Mouse (Mus musculus): ENCODE results near the gene Ddit4. TPM values are rescaled to one million over a fixed set of nuclear protein-coding genes. Genes with fewer than 3 reads are reported as not detected.

Ddit4 gene
- total RNA-seq, 4 experiments from 2014 or later: 51.3 to 71.6 (median 61.4) TPM

DNA sequence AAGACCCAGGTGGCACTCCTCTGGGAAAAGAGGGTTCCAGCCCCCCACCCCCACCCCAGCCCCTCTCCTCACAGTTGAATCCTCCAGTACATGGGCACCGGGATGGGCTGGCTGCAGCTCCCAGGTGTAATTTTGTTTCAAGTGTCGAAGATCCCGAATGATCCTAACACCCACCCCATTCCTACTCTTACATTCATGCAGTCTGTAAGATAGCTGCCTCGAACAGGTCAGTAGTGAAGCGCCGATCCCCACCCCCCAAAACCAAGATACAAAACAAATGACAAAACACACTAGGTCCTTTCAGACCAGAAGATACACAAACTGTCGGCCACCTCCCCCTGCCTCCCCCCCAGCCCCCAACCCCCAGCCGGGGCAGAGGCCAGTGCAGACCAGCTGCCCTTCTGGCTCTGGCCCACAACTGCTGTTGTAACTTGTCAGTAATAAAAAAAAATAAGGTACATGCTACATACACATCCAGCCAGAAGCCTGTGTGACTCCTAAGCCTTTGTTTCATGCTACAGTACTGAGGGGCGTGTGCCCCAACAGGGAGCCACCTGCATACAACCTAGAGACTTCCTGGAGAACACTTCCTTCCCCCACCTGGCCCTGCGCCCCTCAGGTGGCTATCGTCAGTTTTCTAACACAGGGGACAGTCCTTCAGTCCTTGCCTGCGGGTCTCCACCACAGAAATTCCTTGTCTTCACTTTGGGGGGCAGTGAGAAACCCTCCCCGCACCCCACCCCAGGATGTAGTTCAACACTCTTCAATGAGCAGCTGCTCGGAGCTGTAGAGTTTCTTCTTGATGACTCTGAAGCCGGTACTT lies 1.6 kb downstream of the Ddit4 start:
- DNase-seq (ENCODE audit: low spot score in 2 of 2): no peak

DNA sequence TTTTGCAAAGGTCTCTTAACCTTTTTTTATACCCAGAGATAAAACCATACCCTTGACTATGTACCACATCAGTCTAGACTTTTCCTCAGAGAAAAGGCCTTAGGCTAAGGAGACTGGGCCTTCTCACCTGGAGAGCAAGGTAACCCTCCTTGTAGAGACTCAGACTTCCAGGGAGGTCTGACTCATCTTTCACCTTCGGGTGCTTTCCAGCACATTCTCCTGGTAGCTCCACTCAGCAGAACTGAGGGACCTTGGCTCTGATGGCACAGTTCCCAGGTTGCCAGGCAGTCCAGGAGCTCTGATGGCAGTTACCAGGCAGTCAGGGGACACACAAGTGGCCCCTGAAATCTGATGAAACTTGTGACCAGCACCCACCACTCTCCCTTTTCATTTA lies 2.4 kb downstream of the Ddit4 start:
- no peak for DNase-seq (ENCODE audit: low spot score in 2 of 2)

DNA sequence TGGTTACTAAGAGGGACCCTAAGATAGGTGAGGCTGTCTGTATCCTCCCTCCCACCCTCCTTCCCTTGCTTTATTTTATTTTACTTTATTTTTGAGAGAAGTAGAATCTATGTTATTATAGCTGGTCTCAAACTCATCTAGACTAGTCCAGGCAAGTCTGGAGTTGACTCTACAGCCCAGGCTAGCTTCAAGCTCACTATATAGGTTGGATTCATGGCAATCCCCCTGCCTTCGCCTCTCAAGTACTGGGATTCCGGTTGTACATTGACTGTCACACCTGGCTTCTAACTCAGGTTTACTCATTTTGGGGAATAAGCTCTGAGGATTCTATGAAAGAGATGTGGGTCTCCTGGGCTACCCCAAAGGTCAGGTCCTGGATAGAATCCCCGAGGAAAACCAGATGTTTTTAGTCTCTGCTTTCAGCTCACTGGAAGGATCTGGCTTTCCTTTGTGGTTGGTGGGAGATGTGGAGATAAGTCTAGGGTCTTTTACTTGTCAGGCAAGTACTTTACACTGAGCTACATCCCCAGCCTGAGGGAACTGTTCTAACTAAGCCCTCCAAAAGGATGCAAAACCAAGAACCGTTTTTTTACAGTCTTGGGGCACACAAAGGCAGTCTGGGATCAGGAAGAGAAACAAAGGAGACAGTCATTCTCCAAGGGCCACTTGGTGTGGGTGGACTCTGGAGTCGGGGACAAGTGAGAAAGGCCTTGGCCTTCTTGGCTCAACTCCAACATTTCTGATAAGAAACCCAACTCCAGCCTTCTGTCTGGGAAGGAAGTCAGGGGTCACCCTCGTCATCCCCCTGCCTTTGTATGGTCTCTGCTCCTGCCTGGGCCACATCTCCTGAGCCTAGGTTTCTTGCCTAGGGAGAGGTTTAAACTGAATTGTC lies 3.0 kb downstream of the Ddit4 start:
- no peak for DNase-seq (ENCODE audit: low spot score in 2 of 2)

DNA sequence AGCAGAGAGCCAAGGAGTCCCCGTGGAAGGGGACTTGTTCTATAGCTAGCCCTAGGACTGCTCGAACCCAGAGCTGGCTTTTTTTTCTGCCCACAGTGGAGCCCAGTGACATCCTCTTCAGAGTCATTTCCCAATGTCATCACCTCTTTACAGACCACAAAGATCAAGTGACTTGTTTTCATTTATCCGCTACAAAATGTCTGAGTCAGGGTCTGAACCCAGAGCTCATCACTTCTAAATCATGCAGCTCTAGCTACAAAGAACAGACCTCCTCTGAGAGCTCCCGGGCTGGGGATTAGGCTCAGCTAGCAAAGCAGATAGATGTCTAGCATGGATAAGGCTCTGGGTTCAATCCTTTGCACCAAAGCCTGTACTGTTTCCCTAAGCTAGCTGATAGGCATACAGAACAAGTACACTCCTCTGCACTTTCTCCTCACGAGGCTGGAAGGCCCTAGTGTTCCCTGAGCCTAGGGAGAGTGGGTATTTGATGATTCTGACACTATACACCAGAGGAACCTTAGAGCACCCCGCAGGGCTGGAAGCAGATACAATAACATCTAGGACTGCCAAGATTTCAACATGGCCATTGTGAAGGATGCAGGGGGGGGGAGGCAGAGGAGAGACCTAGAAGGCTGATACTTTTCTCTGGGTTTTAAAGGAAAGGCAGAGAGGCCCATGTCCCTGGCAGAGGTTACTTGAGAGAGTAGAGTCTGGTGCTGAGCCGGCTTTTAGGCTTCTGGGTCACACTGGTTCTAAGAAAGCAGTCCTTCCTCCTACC lies 4.1 kb downstream of the Ddit4 start:
- DNase-seq (ENCODE audit: low spot score in 2 of 2): no peak

DNA sequence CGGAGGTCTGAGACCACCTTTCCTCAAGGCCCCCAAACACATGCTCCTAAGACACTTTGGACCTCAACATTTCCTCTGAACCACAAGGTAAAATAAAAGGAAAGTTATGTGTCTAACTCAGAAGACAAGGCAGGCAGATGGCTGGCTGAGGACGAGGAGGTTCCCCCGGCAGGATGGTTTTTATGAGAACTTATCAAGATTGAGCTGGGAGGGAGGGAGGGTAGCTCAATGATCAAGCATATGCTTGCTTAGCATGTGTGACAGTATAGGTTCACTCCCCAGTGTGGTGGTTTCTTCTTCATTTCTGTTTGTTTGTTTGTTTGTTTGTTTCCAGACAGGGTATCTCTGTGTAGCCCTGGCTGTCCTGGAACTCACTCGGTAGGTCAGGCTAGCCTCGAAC lies 5.3 kb downstream of the Ddit4 start:
- no peak for DNase-seq (ENCODE audit: low spot score in 2 of 2)

DNA sequence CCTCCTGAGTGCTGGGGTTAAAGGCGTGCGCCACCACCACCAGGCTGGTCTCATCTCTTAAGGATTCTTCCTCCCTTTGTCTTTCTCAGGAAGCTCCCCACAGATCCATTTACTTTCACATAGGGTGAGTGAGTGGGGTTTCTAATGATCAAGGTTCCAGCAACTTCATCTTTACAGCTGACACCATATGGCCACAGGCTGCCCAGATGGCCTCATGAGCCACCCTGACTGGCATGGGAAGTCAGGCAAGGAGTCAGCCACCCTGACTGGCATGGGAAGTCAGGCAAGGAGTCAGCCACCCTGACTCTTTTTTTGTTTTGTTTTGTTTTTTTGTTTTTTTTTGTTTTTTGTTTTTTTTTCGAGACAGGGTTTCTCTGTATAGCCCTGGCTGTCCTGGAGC lies 6.2 kb downstream of the Ddit4 start:
- no peak for DNase-seq (ENCODE audit: low spot score in 2 of 2)

DNA sequence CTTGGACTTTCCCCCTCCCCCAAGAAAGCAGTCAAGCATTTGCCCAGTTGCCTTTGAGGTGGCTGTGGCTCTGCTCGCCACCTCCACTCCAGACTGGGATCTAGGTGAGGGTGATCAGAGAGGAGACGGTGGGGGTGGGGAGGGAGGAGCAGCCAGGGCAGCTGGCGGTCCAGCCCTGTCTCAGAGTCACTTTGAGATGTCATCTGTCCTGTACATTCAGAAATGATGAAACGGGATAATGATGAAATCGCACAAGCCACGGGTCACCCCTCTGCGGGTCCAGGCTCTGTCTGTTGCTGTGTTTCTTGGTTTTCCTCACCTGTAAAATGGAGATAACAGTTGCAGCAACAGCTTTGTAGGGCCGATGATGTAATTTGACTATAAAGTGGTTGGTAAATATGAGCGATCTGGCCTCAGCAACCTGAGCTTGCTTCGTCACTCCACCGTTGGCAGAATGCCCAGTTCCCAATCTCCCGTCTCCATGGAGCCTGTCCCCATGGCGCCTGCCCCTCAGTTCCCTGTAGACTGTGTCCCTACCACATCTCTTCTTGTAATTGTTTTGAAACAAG lies 8.1 kb downstream of the Ddit4 start:
- DNase-seq (ENCODE audit: low spot score in 2 of 2): peak; percentile 78 to 87

DNA sequence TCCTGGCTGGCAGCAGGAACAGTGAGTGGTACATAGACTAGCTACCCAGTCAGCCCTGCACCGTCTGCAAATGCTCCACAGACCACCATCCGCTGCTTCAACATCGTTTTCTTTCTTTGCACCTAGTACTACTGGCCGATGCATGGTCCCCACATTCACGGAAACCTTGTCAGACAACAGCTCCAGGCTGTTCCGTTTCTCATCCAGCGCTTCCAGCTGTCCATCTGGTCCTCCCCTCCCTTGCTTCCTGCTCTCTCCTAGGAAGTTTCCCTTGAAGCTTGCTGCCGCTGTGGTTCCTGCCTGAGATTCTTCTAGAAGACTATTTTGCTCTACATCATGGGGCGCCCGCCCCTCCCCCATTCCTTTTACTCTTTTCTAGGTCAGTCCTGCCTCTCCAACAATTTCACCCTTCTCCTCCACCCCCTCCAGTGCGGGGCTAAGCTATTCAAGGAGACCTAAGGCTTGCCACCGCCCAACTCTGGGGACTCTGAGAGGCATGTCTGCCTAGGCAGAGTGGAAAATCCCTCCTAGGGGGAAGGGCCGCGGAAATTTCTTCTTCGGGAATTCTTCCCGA lies 8.7 kb downstream of the Ddit4 start:
- peak; percentile 76 to 83 for DNase-seq (ENCODE audit: low spot score in 2 of 2)

DNA sequence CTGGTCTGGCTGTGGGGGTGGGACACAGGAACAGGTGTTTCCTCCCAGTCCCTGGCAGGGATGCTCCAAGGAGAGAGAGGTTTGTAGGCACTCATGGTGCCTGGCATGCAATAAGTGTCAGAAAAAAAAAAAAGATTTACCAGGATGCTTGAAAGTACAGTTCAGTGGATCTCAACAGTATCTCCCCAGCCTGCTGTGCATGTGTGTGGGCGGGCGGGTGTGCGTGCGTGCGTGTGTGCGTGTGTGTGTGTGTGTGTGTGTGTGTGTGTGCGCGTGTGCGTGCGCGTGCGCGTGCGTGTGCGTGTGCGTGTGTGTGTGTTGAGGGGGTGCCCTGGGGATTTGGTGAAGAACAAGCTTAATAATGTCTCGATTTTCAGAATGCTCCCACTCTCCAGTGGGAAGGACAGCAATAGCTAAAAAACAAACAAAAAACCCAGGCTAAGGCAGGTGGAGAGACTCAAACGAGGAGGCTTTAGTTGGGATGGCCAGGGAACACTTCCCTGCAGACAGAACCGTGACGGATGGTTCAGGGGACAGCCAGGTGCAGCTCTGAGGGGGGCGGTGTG lies 9.3 kb downstream of the Ddit4 start:
- no peak for DNase-seq (ENCODE audit: low spot score in 2 of 2)

DNA sequence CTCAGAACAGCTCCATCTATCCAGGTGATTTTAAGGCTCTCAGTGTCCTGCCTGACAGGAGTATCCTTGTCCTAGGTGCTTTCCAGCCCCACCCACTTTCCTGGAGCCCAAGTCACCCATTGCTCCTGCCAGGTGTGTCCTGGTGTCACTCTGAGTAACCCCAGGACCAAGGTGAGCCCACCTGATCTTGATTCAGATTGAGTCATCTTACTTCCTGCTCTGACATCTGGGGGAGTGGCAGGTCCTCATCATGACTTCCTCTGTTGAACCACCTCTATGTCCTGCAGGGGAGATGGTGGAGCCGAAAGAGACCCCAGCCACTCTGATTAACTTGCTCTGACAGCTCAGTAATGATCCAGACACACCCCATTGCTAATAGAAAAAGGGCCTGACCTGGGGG lies 12.6 kb downstream of the Ddit4 start:
- DNase-seq (ENCODE audit: low spot score in 2 of 2): no peak

DNA sequence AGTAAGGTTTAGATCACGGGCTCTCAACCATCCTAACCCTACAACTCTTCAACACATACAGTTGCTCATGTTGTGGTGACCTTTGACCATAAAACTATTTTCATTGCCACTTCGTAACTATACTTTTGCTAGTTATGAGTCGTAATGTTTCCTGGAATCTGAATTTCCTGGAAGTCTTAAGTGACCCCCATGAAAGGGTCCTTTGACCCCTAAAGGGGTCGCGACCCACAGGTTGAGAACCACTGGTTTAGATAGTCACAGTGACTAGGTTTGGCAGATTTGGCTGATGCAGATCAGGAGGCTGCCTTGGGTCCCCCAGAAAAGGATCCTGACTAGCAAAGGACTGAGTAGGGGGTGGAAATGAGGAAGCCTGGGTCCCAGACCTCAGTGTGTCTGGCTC lies 13.0 kb downstream of the Ddit4 start:
- no peak for DNase-seq (ENCODE audit: low spot score in 2 of 2)

DNA sequence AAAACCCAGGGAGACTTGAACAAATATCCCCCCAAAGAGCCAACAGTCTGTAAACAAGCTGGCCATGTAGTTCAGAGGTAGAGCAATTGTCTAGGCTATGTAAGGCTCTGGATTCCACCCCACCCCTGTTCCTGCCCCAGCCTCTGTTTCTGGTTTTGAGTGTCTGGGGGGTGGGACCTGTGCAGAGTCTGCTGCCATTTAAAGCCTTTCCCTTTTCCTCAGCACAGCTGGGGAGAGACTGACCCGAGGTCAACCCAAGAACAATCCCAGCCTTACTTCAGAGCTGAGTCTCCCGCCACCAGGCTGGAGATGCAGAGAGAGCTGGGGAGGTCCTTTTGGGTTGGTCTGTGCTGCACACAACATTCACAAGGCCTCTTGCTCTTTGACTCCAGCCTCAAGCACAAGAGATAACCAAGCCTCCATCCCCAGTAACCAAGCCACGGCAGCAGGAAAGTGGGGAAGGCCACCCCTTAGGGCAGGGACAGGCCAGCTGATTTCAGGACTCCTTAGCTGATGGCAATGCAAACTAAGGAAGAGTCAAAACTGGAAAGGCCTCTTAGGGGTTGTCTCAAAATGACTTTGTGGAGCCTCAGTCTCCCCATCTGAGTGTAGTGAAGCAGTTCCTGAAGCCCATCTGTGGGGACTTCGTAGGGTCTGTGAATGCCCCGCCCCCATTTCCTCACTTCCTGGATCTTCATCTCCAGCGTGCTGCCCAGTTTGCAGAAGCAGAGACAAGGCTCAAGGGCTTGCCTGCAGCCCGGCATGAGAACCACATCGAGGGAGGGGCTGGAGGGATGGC lies 15.4 kb downstream of the Ddit4 start:
- DNase-seq (ENCODE audit: low spot score in 2 of 2): no peak

DNA sequence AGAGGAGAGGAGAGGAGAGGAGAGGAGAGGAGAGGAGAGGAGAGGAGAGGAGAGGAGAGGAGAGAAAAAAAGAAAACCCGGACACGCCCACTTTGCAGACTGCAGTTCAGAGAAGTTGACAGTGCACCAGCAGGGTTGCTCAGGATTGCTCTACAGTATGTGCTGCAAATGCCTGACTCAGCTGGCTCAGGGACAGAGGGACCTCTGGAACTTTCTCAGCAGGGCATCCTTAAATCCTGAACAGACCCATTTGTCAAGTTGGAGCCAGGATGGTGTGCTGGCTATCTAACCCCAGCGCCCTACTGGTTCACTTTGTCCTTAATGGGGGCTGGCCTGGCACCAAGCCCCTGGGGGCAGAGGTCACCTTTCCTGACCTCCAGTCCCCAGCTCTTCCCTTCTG lies 17.6 kb downstream of the Ddit4 start:
- DNase-seq (ENCODE audit: low spot score in 2 of 2): no peak

DNA sequence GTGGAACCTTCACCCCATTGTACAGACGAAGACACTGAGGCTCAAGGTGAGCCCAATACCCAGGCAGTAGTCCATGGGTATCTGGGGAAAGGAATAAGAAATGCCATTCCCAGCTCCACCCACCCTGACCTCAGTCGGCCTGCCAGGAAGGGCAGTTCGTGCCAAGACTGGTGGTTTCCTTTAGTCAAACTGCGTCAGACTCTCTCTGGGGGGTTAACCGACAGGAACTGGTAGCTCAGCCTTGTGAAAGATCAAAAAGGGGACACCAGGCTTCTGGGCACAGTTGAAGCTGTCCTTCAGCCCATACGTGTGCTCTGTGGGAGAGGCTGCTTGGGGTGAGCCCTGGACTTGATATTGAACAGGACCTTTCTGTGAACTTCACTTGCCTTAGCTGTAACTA lies 19.1 kb downstream of the Ddit4 start:
- no peak for DNase-seq (ENCODE audit: low spot score in 2 of 2)

DNA sequence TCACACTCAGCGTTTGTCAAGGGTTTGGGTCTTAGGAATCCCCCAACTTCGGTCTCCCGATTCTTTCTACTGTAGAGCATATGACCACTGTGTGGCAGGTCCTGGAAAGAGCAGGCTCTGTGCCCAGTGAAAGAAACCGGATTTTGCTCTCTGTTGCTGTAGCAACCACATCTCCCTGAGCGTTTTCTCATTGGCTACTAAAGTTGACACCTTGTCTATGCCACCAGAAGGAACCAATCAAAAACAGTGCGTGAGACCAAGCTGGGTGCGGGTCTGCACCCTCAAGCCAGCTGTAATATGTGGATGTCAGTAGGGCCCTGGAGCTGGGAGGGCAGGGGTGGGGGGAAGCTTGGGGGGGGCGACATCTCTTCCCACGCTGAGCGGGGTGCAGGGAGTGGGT lies 20.6 kb downstream of the Ddit4 start:
- no peak for DNase-seq (ENCODE audit: low spot score in 2 of 2)

DNA sequence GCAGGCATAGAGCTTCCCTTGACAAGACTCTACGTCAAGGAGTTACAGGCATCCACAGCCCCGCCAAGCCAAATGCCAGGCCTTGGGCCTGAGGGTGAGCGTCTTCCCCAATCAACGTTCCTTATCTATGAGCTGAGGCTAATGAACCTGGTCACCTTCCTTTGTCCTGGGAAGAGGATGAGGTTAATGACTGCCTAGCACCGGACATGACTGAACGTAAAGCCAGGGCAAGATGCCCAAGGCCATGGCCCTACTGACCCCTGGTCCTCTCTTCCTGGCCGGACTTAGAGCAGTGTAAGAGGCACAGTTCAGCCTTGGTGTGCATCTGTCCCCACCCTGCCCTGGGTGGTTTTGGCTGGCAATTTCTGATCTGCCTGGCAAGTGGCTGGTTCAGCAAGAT lies 22.4 kb downstream of the Ddit4 start:
- no peak for DNase-seq (ENCODE audit: low spot score in 2 of 2)

DNA sequence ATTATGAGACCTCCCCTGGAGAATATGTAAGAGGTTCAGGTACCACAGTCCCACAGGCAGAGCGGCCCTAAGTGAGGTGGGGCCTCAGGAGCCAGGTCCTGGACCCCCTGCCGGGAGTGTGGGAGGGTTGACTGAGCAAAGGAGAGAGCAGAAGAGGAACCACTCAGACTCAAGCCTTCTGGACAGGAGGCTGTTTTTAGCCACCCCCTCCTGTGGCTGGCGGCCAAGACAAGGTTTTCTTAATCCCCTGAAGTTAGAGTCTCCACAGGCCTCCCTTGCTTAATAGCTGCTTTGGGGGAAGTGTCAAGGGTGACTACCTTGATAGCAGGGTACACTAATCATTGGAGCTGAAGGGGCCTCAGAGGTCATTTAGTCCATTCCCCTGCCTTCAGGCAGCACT lies 27.3 kb downstream of the Ddit4 start:
- DNase-seq (ENCODE audit: low spot score in 2 of 2): no peak

DNA sequence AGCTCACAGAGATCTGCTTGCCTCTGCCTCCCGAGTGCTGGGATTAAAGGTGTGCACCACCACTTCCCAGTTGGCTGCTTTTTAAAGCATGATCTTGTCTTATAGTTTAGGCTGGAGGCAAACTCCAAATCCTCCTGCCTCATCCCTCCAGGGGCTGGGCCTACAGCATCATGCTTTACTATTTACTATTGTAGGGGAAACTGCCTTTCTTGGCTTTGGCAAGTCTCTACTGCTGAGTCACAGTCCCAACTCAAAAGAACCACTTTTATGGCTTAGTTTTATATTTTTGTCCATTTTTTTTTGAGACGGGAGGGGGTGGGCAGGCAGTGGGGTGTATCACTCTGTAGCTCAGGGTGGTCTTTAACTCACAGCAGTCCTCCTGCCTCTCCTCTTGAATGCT lies 28.1 kb downstream of the Ddit4 start:
- DNase-seq (ENCODE audit: low spot score in 2 of 2): no peak

DNA sequence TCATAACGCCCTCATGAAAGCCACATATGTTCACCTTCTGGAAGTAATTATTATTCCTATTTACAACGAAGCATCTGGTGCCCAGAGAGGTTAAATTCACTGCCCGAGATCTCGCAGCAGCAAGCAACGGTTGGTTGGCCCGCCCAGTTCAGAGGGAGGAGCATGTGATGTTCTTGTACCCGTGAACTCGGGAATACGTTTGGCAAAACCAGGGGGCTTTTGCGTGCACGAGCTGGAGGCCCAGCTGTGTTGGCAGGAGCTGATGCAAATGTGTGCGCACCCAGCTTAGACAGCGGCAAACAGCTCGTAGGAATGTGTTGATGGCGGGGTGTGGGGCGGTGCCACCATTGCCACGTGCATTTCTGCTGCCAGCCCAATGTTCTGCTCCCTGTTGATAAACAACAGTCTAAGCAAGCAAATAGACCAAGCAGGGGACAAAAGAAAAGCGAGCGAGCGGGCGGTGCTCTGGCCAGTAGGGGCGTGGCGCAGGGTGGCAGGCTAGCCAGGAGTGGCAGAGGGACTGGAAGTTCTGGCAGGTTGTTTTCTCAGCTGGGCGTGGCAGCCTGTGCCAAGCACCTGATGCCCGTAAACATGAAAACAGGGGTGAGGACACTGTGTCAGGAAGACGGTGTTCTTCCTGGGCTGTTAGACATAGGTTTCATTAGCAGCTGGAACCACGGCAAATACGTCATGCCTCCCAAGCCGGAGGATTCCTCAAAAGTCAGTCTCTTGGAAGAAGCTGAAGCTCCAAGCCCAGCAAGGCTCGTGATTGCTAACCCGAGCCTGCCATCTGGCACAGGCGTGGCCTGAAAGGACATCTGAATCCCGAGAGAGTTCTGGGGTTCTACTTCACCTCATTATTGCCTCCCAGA lies 30.6 kb downstream of the Ddit4 start:
- DNase-seq (ENCODE audit: low spot score in 2 of 2): peak; percentile 59 to 75

Measured in layer of hippocampus, adult 8-10 months (tissue).